Mouse (Mus musculus) lung, adult 2 months (tissue): ENCODE results near the gene Gm21988. TPM values are rescaled to one million over a fixed set of nuclear protein-coding genes. Genes with fewer than 3 reads are reported as not detected.

ENCODE experiments used
- DNase-seq: peaks from one replicate; pipeline ENCODE4 v3.0.0; 2022
- H3K4me1 ChIP-seq: fragments of 200-500 bp; 2 replicates; pipeline ENCODE4 v1.6.1; 2011; ENCODE audit warnings: low read length; ENCODE audit not compliant: control insufficient read depth, insufficient read depth
- H3K4me3 ChIP-seq: fragments of 200-500 bp; replicated peaks from 2 replicates; pipeline ENCODE3; 2011; ENCODE audit warnings: low read depth, mild to moderate bottlenecking, control low read depth, low read length; ENCODE audit errors: extremely low read depth
- CTCF ChIP-seq: fragments of 200-500 bp; IDR thresholded peaks from 2 replicates; pipeline ENCODE4 v1.5.1; 2011; ENCODE audit warnings: mild to moderate bottlenecking, low read length, control low read depth; ENCODE audit not compliant: insufficient read depth
- POLR2A ChIP-seq: fragments of 200-500 bp; IDR thresholded peaks from 2 replicates; pipeline ENCODE4 v1.6.1; 2011; ENCODE audit warnings: low read depth, mild to moderate bottlenecking, control low read depth, low read length, borderline replicate concordance; ENCODE audit errors: extremely low read depth
- WGBS: fragments of 180-500 bp; shearing (Covaris S2); methylation state at CpG from one replicate; pipeline ENCODE4 v1.1.7; 2018; 5-methylcytosine and 5-hydroxymethylcytosine counted together
- polyA plus RNA-seq: library from polyadenylated mRNA; depleted of rRNA; stranded (reverse); fragments of >200 nt; gene quantifications from 2 replicates; pipeline ENCODE4 v1.2.3, GENCODE M21; 2012; rRNA removed

Gm21988 gene
- polyA plus RNA-seq, 1 experiment = 6.6 TPM

DNA sequence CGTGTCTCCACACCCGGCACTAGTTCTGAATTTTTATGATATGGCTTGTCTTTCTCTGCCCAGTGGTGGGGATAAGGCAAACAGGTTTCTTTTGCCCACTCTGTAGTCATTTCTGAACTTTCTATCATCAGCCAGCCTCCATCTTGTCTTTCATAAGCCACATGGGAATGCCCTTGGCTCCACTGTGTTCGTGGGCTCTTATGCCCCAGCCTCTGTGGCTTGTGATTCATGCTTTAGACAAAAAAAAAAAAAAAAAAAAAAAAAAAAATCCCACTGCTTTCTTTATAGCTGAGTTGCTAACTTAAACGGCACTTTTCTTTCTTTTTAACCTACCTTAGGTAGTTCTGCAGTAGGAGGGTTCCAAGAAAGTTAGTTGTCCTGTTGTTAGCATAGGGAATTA lies 47.5 kb downstream of the Gm21988 start:
- no peak for TF ChIP-seq POLR2A
- 81% methylated on average over 4 of the region's 4 CpGs for WGBS
- DNase-seq = no peak
- no peak overlapping the region for H3K4me3 ChIP-seq
- peaks cover 8% of the 10 kb centered on the region for H3K4me1 ChIP-seq

DNA sequence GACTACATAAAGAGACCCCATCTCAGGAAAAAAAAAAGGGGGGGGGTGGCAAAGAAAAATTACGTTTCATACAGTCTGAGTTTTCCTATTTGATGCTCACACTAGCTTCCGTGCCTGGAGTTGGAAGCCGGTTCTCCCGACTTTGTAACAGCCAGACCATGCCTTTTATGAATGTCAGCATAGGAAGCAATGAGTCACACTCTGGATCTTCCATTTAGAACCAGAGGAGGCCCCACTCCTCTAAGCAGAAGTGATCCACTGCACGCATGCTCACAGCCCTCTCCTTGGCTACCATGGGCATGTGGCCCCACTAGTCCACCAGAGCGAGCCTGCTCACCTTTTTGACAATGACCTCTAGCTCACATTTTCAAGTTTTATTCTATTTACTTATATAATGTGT lies 48.4 kb downstream of the Gm21988 start:
- peaks cover 8% of the 10 kb centered on the region for H3K4me1 ChIP-seq
- no peak overlapping the region for H3K4me3 ChIP-seq
- WGBS = 76% methylated on average over 6 of the region's 6 CpGs
- no peak for DNase-seq
- TF ChIP-seq CTCF (no peak), POLR2A (no peak)

DNA sequence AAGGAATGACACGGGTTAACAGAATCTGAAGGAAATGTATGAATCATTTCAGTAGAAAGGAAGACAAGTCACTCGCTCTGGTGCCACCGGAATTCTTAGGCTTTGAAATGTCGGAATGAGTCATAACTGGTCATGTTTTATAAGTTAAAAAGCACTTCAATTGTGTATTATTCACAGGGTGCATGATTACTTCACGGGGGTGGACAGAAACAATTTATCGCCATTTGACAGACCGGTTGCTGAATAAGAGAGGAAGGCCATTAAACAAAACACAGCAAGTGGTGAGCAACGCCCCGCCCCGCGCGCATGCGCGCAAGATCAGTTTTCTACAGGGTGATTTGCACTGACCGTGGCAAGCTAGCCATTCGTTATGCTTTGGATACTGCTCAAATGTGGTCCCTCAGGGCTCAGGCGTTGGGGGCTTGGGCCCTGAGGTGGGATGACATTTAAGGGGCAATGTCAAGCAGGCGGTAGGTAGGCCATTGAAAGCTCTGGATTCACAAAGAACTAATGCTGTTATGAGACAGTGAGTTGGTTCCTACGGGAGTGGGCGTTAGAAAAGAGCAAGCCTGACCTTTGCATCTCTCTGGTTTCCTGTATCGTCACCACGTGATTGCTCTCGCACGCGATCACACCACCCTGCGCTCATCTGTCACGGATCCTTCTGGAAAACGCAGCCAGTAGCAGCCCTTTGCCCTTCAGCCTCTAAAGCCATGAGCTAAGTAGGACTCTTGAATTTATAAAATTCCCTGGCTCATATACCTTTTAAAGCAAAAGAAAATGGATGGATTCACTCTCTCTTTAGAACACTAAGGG lies 50.1 kb downstream of the Gm21988 start:
- H3K4me3 ChIP-seq = no peak overlapping the region
- peaks cover 8% of the 10 kb centered on the region for H3K4me1 ChIP-seq
- no peak for DNase-seq
- WGBS = 71% methylated on average over 28 of the region's 28 CpGs
- TF ChIP-seq POLR2A = no peak
- TF ChIP-seq CTCF = no peak

Other genes with a start within 250 kb of the Gm21988 start
- gene Gabarap, start 248.7 kb downstream of the Gm21988 start, polyA plus RNA-seq = 333 and 615 TPM in 2 replicates
- 15.0 and 22.9 TPM in 2 replicates for gene Phf23, start 244.1 kb downstream of the Gm21988 start, polyA plus RNA-seq
- gene Dvl2, start 239.2 kb downstream of the Gm21988 start, polyA plus RNA-seq = 16.7 and 20.8 TPM in 2 replicates
- 63.1 and 88.6 TPM in 2 replicates for gene Acadvl, start 224.4 kb downstream of the Gm21988 start, polyA plus RNA-seq
- gene Dlg4, start 222.9 kb downstream of the Gm21988 start, polyA plus RNA-seq = 28.0 and 33.7 TPM in 2 replicates
- 2.4 and 4.9 TPM in 2 replicates for gene Asgr1, start 185.7 kb downstream of the Gm21988 start, polyA plus RNA-seq
- gene Asgr2, start 147.2 kb downstream of the Gm21988 start, polyA plus RNA-seq = 0.51 and 0.52 TPM in 2 replicates
- gene Mgl2, start 109.5 kb downstream of the Gm21988 start, polyA plus RNA-seq = 12.1 and 17.7 TPM in 2 replicates
- gene Clec10a, start 83.6 kb downstream of the Gm21988 start, polyA plus RNA-seq = 4.0 and 4.2 TPM in 2 replicates
- gene Slc16a11, start 27.1 kb downstream of the Gm21988 start, polyA plus RNA-seq = 211 and 239 TPM in 2 replicates
- 9.2 and 11.3 TPM in 2 replicates for gene Slc16a13, start 18.8 kb downstream of the Gm21988 start, polyA plus RNA-seq
- 21.9 and 25.6 TPM in 2 replicates for gene Bcl6b, start 10.0 kb downstream of the Gm21988 start, polyA plus RNA-seq
- 79.0 and 80.9 TPM in 2 replicates for gene 0610010K14Rik, start 1.9 kb downstream of the Gm21988 start, polyA plus RNA-seq
- gene Rnasek, start within 50 bp of the Gm21988 start, polyA plus RNA-seq = 143 and 168 TPM in 2 replicates
- gene Alox12, start 15.5 kb upstream of the Gm21988 start, polyA plus RNA-seq = 4.6 and 9.2 TPM in 2 replicates
- 0.31 and 0.40 TPM in 2 replicates for gene Alox12e, start 82.8 kb upstream of the Gm21988 start, polyA plus RNA-seq
- 4.2 and 14.2 TPM in 2 replicates for gene Alox15, start 112.2 kb upstream of the Gm21988 start, polyA plus RNA-seq
- 15.9 and 17.4 TPM in 2 replicates for gene Pelp1, start 170.2 kb upstream of the Gm21988 start, polyA plus RNA-seq
- gene Arrb2, start 192.8 kb upstream of the Gm21988 start, polyA plus RNA-seq = 48.2 and 80.2 TPM in 2 replicates
- 21.6 and 26.9 TPM in 2 replicates for gene Med11, start 212.1 kb upstream of the Gm21988 start, polyA plus RNA-seq
- 8.7 and 12.3 TPM in 2 replicates for gene Zmynd15, start 219.6 kb upstream of the Gm21988 start, polyA plus RNA-seq
- 67.2 and 74.6 TPM in 2 replicates for gene Cxcl16, start 220.2 kb upstream of the Gm21988 start, polyA plus RNA-seq